Comparison of ENCODE assay signal across 8 mouse cellular contexts in genomic region chr16:20621191-20621990, GRCm38 (mm10). TPM values are rescaled to one million over a fixed set of nuclear protein-coding genes. Genes with fewer than 3 reads are reported as not detected.
A peak's percentile ranks its signal among the peaks of the same experiment; 100 is the strongest.
DNase-seq lines count a peak whose midpoint lies in the region; ATAC-seq lines count a peak whose summit lies in the region.

Gene Camk2n2, minus strand, starts transcription at chr16:20621287.

- peaks cover 34% of the 10 kb centered on the region for H3K4me1 ChIP-seq in hindbrain, embryonic 13.5 days (replicated peaks)

- peak in 1 of 2 experiments; percentile 39 for DNase-seq in layer of hippocampus, adult 18-20 months (ENCODE audit: low spot score in 2 of 2)
- DNase-seq in layer of hippocampus, adult 9-10 months (ENCODE audit: low spot score): no peak
- DNase-seq in cerebellum, adult 9-10 months: peak; percentile 85
- DNase-seq in frontal cortex, adult 2 months (ENCODE audit: extremely low spot score in 1 of 2, low spot score in 1 of 2): no peak
- DNase-seq in left cerebral cortex, postnatal 10 days (ENCODE audit: extremely low spot score in 1 of 2, low spot score in 2 of 2): peak in 1 of 2 experiments; percentile 82
- peak; percentile 70 for DNase-seq in right cerebral cortex, postnatal 25 days

- H3K27ac ChIP-seq in hindbrain, embryonic 13.5 days: peak within 1 kb of the TSS; percentile 97
- H3K27ac ChIP-seq in macrophage: 0 out of 2 replicates have a peak within 1 kb of the TSS, but pooled peaks have one; percentile 13

- WGBS in hindbrain, embryonic 13.5 days: under 1% methylated on average over 66 of the region's 92 CpGs
- under 1% methylated on average over 70 of the region's 92 CpGs for WGBS in macrophage (ENCODE audit: missing documents)

- no peaks in the 10 kb centered on the region for H3K27me3 ChIP-seq in hindbrain, embryonic 13.5 days

- no peaks in the 10 kb centered on the region for H3K79me2 ChIP-seq in macrophage (ENCODE audit: inconsistent target)

- peaks cover 14% of the 10 kb centered on the region for H3K36me3 ChIP-seq in hindbrain, embryonic 13.5 days
- no peaks in the 10 kb centered on the region for H3K36me3 ChIP-seq in macrophage (ENCODE audit: inconsistent target)

- intact Hi-C loops in left cerebral cortex, postnatal 10 days (cut with DNase I): no loop called here

- peak within 1 kb of the TSS; percentile 95 for H3K9ac ChIP-seq in hindbrain, embryonic 13.5 days

- ATAC-seq in hindbrain, embryonic 13.5 days (ENCODE audit: low FRiP score): peak; percentile 52

- no peaks in the 10 kb centered on the region for H3K9me3 ChIP-seq in hindbrain, embryonic 13.5 days

- H3K4me2 ChIP-seq in hindbrain, embryonic 13.5 days: peak within 1 kb of the TSS; percentile 90

- H3K4me3 ChIP-seq in hindbrain, embryonic 13.5 days: peak within 1 kb of the TSS; percentile 89
- H3K4me3 ChIP-seq in macrophage (ENCODE audit: inconsistent target): peak within 1 kb of the TSS; percentile 54

RNA-seq across cellular contexts. Expression of gene Camk2n2, which starts in this region (rescaled TPM):
- total RNA-seq in layer of hippocampus, adult 18-20 months (2021): 10 to 100 TPM; 82.8 to 87.9 TPM
- 125 and 142 TPM in 2 replicates for polyA plus RNA-seq in frontal cortex, adult 2 months (2012; rRNA removed)
- 23.1 and 24.9 TPM in 2 replicates for polyA plus RNA-seq in hindbrain, embryonic 13.5 days (2015; fragmentation: Nextera tagmentation; extraction: Ambion mirVana)
- 100 to 1,000 TPM; 224 to 225 TPM for total RNA-seq in left cerebral cortex, postnatal 10 days (2021)
- total RNA-seq in macrophage (2018; cell fraction: chromatin; rRNA removed): 1 to 10 TPM in 2 of 26 experiments, under 1 TPM in 5, not detected in 19; 0.54 to 1.2 (median 0.74) TPM
- total RNA-seq in macrophage (2018; cell fraction: cytosol; rRNA removed): 1 to 10 TPM in 23 of 26 experiments, under 1 TPM in 3; 0.76 to 4.2 (median 1.8) TPM
- 1 to 10 TPM in 7 of 26 experiments, under 1 TPM in 8, not detected in 11; 0.46 to 2.0 (median 0.85) TPM for total RNA-seq in macrophage (2018; cell fraction: nucleus; rRNA removed)
- 1.3 to 3.7 TPM (median 2.1 TPM) in 3 replicates for polyA plus RNA-seq in macrophage (2018)

Comparison
In these comparisons a context has a peak if more than half of its experiments do, and no peak if none do; other contexts are left out.
1. DNase-seq: peak in cerebellum, adult 9-10 months (single experiment) and right cerebral cortex, postnatal 25 days (single experiment); none in layer of hippocampus, adult 9-10 months (single experiment) and frontal cortex, adult 2 months (0 of 2).